8 mouse cellular contexts compared by ENCODE assay signal in genomic region chr7:128531031-128531430, GRCm38 (mm10). TPM values are rescaled to one million over a fixed set of nuclear protein-coding genes. Genes with fewer than 3 reads are reported as not detected.
DNase-seq lines count a peak whose midpoint lies in the region; ATAC-seq and TF ChIP-seq lines count a peak whose summit lies in the region.

No protein-coding gene starts in this region.

- H3K4me3 ChIP-seq in forebrain, postnatal 0 days (ENCODE audit: low read depth, low read length), result no peak overlapping the region
- H3K4me3 ChIP-seq in limb, embryonic 11.5 days (ENCODE audit: low read depth, low read length), result no peak overlapping the region
- no peak overlapping the region for H3K4me3 ChIP-seq in stomach, embryonic 14.5 days (ENCODE audit: low read depth, low read length)
- no peak overlapping the region for H3K4me3 ChIP-seq in thymus, adult 2 months (ENCODE audit: control insufficient read depth, insufficient read depth, low read length)

- ATAC-seq in forebrain, postnatal 0 days, result peak; percentile 47; the same call in 1 of the 2 replicates
- no peak for ATAC-seq in limb, embryonic 11.5 days (ENCODE audit: insufficient number of reproducible peaks, low FRiP score, low TSS enrichment, low read depth)
- no peak for ATAC-seq in stomach, embryonic 14.5 days (ENCODE audit: insufficient number of reproducible peaks, insufficient read depth, low FRiP score, low read depth)

- no peak overlapping the region for H3K27ac ChIP-seq in forebrain, postnatal 0 days (ENCODE audit: low read depth, low read length)
- no peak overlapping the region for H3K27ac ChIP-seq in limb, embryonic 11.5 days (replicated peaks; ENCODE audit: low read depth, low read length)
- peak overlapping the region; percentile 66 for H3K27ac ChIP-seq in stomach, embryonic 14.5 days (ENCODE audit: low read length)
- H3K27ac ChIP-seq in thymus, adult 2 months (ENCODE audit: control insufficient read depth, insufficient read depth, low read length), result no peak overlapping the region

- no peak overlapping the region for H3K4me2 ChIP-seq in forebrain, postnatal 0 days (ENCODE audit: low read depth)
- no peak overlapping the region; the same call in 1 of the 2 replicates for H3K4me2 ChIP-seq in limb, embryonic 11.5 days (ENCODE audit: low read depth, severe bottlenecking)
- H3K4me2 ChIP-seq in stomach, embryonic 14.5 days (replicated peaks; ENCODE audit: low read depth, low read length), result no peak overlapping the region; the same call in 1 of the 2 replicates

- no peaks in the 10 kb centered on the region for H3K36me3 ChIP-seq in forebrain, postnatal 0 days (ENCODE audit: insufficient read depth)
- no peaks in the 10 kb centered on the region for H3K36me3 ChIP-seq in limb, embryonic 11.5 days (ENCODE audit: control insufficient read depth, insufficient read depth, low read length)
- H3K36me3 ChIP-seq in stomach, embryonic 14.5 days (ENCODE audit: control insufficient read depth, insufficient read depth, low read length), result no peaks in the 10 kb centered on the region
- no peaks in the 10 kb centered on the region for H3K36me3 ChIP-seq in thymus, adult 2 months (ENCODE audit: control insufficient read depth, insufficient read depth, low read length)

- 8% methylated on average over 11 of the region's 11 CpGs for WGBS in forebrain, postnatal 0 days
- WGBS in limb, embryonic 11.5 days, result 22% methylated on average over 11 of the region's 11 CpGs
- 25% methylated on average over 11 of the region's 11 CpGs for WGBS in stomach, embryonic 14.5 days
- WGBS in thymus, adult 2 months, result 97% methylated on average over 11 of the region's 11 CpGs

- H3K4me1 ChIP-seq in forebrain, postnatal 0 days (ENCODE audit: insufficient read depth), result peaks cover 33% of the 10 kb centered on the region
- H3K4me1 ChIP-seq in limb, embryonic 11.5 days (ENCODE audit: control insufficient read depth, insufficient read depth, low read length), result peaks cover 15% of the 10 kb centered on the region
- H3K4me1 ChIP-seq in stomach, embryonic 14.5 days (ENCODE audit: control insufficient read depth, insufficient read depth, low read length), result peaks cover 64% of the 10 kb centered on the region
- no peaks in the 10 kb centered on the region for H3K4me1 ChIP-seq in thymus, adult 2 months (replicated peaks; ENCODE audit: control insufficient read depth, insufficient read depth, low read length)

- no peaks in the 10 kb centered on the region for H3K9me3 ChIP-seq in forebrain, postnatal 0 days (ENCODE audit: low read length)
- no peaks in the 10 kb centered on the region for H3K9me3 ChIP-seq in limb, embryonic 11.5 days (ENCODE audit: control insufficient read depth, low read length)
- H3K9me3 ChIP-seq in stomach, embryonic 14.5 days (ENCODE audit: control insufficient read depth, low read depth, low read length), result no peaks in the 10 kb centered on the region

- TF ChIP-seq CTCF in brain, embryonic 14.5 days (IDR thresholded peaks at IDR 0.05; ENCODE audit: borderline replicate concordance, extremely low read depth, insufficient read depth, insufficient read length), result no peak
- TF ChIP-seq CTCF in forebrain, postnatal 0 days (IDR thresholded peaks at IDR 0.05; ENCODE audit: low read depth), result no peak
- TF ChIP-seq CTCF in thymus, adult 2 months (IDR thresholded peaks at IDR 0.05; ENCODE audit: borderline replicate concordance, control insufficient read depth, extremely low read depth, insufficient read depth, low read length, poor library complexity), result no peak

- no peak for TF ChIP-seq POLR2A in brain, embryonic 14.5 days (IDR thresholded peaks at IDR 0.05; ENCODE audit: borderline replicate concordance, extremely low read depth, insufficient read depth, insufficient read length, poor library complexity, severe bottlenecking)
- no peak for TF ChIP-seq POLR2A in thymus, adult 2 months (IDR thresholded peaks at IDR 0.05; ENCODE audit: control insufficient read depth, extremely low read depth, insufficient read depth, low read length, poor library complexity)

- H3K9ac ChIP-seq in forebrain, postnatal 0 days, result no peak overlapping the region
- no peak overlapping the region for H3K9ac ChIP-seq in limb, embryonic 11.5 days (ENCODE audit: low read length)
- H3K9ac ChIP-seq in stomach, embryonic 14.5 days (replicated peaks; ENCODE audit: low read depth, low read length), result no peak overlapping the region

- no peaks in the 10 kb centered on the region for H3K27me3 ChIP-seq in forebrain, postnatal 0 days (ENCODE audit: insufficient read depth, low read length)
- no peaks in the 10 kb centered on the region for H3K27me3 ChIP-seq in limb, embryonic 11.5 days (ENCODE audit: control insufficient read depth, insufficient read depth, low read length)
- no peaks in the 10 kb centered on the region for H3K27me3 ChIP-seq in stomach, embryonic 14.5 days (ENCODE audit: control insufficient read depth, insufficient read depth, low read length)
- H3K27me3 ChIP-seq in thymus, adult 2 months (ENCODE audit: control insufficient read depth, insufficient read depth, low read length), result no peaks in the 10 kb centered on the region

- DNase-seq in kidney, postnatal 10 days, result peak; percentile 43
- no peak for DNase-seq in kidney, adult 8-10 months
- peak; percentile 81 for DNase-seq in brain, embryonic 14.5 days (ENCODE audit: low read depth)
- peak; percentile 47 for DNase-seq in forebrain, postnatal 0 days
- DNase-seq in limb, embryonic 11.5 days (ENCODE audit: low spot score), result peak; percentile 44
- DNase-seq in frontal cortex, postnatal 10 days (ENCODE audit: low spot score in 2 of 2), result no peak
- no peak for DNase-seq in thymus, adult 2 months

RNA-seq across cellular contexts. Expression of gene Bag3, which starts 7.6 kb away (rescaled TPM):
- polyA plus RNA-seq in brain, embryonic 14.5 days (2012; rRNA removed), result 2.2 and 4.2 TPM in 2 replicates
- 2.2 and 4.1 TPM in 2 replicates for total RNA-seq in forebrain, postnatal 0 days (2014; rRNA removed)
- polyA plus RNA-seq in forebrain, postnatal 0 days (2015; fragmentation: Nextera tagmentation; extraction: Ambion mirVana), result 3.0 and 3.8 TPM in 2 replicates
- 9.9 and 10.2 TPM in 2 replicates for polyA plus RNA-seq in limb, embryonic 11.5 days (2014; fragmentation: Nextera tagmentation; extraction: Ambion mirVana)
- 18.1 and 19.3 TPM in 2 replicates for polyA plus RNA-seq in stomach, embryonic 14.5 days (2014; fragmentation: Nextera tagmentation; extraction: Ambion mirVana)
- 14.5 and 19.1 TPM in 2 replicates for polyA plus RNA-seq in thymus, adult 2 months (2012; rRNA removed)

Comparison
In these comparisons a context has a peak if more than half of its experiments do, and no peak if none do; other contexts are left out.
1. DNase-seq: peak in kidney, postnatal 10 days (single experiment), brain, embryonic 14.5 days (single experiment), forebrain, postnatal 0 days (single experiment) and limb, embryonic 11.5 days (single experiment); none in kidney, adult 8-10 months (0 of 2), frontal cortex, postnatal 10 days (0 of 2) and thymus, adult 2 months (single experiment).